Mouse (Mus musculus): Measurements from ENCODE around the gene 2700081O15Rik.

The 2700081O15Rik gene

GRCm38 (mm10) chr19:7420841-7421601, 3.6 kb downstream of the 2700081O15Rik start:
- no peak for DNase-seq (ENCODE audit: low read depth)

DNA sequence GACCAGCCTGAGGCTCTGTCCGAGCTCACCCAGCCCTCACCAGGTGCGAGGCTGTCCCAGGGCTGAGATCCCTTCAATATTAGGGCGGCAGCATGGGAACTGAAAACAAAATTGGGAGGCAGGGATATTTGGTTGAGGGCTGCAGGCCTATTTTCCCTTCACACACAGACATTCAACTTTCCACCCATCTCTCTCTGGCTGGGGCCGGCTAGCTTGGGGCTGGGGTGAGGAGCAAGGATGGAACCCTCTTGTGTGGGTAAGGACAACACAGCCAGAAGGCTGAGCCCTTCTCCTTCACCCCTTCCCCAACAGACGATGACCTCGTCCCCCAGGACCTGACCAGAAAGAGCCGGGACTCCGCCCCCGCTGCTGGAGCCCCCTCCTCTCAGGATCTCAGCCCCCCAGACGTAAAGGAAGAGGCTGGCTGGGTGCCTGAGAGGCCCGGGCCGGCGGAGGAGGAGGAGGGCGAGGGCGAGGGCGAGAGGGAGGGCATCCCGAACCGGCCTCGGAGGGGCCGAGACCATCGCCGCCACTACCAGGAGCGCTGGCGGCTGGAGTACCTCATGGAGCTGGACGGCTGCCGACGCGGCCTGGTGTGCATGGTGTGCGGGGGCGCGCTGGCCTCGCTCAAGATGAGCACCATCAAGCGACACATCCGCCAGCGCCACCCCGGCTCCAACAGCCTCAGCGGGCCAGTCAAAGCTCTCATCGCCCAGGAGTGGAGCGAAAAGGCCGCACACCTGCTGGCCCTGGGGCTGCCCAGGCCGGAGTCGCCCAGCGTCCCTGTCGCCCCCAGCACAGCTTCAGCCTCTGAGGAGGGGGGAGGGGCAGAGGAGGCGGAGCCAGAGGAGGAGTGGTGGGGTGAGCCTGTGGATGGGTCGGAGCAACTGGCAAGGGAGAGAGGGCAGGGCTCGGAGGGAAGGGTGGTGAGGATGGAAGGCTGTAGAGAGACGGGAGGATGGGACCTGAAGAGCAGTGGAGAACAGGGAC, 4.5 kb downstream of the 2700081O15Rik start:
- no peak for DNase-seq (ENCODE audit: low read depth)

DNA sequence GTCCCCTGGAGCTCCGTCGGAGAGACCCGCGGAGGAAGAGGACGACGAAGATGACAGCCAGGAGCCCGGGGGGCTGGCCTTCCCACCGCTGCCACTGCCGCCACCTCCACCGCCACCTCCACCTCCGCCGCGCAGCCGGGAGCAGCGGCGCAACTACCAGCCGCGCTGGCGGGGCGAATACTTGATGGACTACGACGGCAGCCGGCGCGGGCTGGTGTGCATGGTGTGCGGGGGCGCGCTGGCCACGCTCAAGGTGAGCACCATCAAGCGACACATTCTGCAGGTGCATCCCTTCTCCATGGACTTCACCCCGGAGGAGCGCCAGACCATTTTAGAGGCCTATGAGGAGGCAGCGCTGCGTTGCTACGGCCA, 5.2 kb downstream of the 2700081O15Rik start:
- no peak for DNase-seq (ENCODE audit: low read depth)

DNA sequence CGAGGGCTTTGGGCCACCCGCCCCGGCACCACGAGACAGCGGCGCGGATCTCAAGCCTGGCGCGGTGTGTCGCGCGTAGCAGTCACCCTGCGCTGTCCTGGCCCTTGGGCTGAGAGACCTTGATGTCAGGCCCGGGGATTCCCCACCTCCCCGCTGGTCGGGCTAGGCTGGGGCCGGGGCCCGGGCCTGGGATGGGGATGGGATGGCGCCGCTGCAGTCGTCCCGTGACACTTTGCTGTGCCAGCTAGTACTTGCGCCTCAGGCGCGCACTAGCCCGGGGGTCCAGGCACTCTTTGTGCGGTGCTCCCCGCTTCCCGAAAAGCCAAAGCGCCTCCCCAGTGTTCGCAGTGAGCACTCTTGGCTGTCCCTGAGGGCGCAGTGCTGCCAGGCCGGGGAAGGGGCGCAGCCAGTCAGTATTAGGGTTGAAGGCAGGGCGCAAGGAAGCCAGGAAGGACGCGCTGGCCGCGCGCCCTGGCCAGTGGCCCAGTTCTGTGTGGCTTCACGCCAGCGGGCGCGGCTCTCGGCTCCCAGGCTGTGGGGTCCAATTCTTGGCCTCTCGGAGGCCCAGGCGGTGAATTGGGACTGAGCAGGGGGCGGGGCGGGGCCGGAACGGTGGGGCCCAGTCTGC, 5.7 kb downstream of the 2700081O15Rik start:
- no peak for DNase-seq (ENCODE audit: low read depth)

DNA sequence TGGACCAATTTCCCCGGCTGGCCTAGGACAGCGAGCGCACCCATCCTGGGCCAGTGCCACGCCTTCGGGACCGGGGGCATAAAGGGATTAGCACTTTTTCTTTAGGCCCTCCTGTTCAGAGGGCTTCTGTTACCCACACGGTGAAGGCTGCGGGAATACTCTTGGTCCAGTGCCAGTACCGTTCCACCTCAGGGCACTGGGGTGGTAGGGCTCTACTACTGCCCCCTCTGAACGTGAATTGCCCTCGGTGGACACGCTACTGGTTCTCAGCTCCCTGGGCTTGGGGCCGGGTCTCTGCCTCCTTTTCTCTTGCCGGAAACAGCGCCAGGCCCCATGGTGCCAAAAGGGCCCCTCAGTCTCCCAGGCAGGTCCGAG, 6.2 kb downstream of the 2700081O15Rik start:
- DNase-seq (ENCODE audit: low read depth): no peak

DNA sequence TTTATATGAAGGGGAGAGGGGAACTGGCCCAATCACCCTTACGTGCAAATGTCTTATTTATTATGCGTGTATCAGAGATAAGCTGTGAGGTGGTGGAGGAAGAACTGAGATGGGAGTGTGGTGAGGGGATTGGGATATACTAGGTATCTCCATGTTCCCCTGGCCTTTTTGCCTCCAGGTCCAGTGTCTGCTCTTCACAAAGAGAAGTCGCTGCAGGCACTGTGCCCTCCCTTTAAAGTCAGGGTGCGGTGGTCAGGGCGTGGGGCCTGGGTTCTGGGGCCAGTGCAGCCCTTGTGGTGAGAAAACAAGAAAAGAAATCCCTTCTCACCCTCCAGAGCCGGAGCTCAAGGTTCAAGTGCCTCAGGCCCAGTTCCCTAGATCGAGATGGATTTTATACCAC, 6.7 kb downstream of the 2700081O15Rik start:
- DNase-seq (ENCODE audit: low read depth): no peak

- no peak for DNase-seq (ENCODE audit: low read depth)
Measured at GRCm38 (mm10) chr19:7424590-7425397, 7.4 kb downstream of the 2700081O15Rik start.

- DNase-seq (ENCODE audit: low read depth): no peak
Measured at GRCm38 (mm10) chr19:7425398-7425775, 8.0 kb downstream of the 2700081O15Rik start.

DNA sequence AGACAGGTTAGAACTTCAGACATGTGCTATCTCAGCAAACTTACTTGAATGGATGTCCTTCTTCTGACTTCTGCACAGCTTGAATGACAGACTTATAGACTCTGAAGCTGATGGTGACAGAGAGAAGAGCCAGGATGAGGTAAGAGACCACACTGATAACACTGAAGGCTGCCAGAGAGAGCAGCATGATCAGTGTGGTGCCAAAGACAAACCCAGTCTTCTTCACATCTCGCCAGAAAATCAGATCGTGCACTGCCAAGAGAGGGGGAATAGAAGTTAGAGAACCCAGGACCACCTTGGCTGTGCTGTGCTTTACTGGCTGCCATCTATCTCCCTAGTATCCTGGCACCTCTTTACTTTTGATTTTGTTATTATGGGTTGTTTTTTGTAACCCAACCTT, 17.5 kb downstream of the 2700081O15Rik start:
- DNase-seq (ENCODE audit: low read depth): no peak

DNA sequence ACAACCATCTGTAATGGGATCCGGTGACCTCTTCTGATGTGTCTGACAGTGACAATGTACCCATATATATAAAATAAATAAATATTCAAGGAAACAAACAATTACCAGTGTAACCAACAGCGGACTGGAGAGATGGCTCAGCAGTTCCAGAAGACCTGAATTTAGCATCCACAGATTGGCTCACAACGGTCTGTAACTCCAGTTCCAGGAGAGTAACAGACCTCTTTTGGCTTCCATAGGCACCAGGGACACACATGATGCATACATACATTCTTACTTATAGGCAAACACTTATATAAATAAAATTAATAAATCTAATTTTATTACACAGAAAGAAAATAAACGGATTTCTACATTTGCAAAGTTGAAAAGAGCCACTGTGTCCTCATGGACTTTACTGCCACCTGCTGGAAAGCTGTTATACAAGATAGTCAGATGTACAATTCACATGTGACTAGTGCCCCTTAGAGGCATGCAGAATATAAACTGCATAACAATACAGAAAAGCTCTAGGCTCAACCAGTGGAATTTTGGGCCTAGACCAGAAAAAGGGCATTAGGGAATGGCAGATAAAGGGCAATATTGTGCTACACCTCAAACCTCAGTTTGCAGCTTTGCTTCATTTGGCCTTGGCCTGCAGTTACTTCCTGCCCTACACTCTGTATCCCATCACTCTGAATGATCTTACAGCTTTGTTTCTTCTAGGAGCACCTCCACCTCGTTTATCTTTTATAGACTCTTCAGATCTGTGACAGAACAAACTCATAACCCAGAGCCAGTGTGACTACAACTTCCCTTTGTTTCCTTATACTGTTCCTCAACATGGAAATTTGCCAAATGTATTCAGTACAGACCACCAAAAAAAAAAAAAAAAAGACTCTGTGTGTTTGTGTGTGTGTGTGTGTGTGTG, 18.9 kb downstream of the 2700081O15Rik start:
- peak; percentile 60 for DNase-seq (ENCODE audit: low read depth)

- DNase-seq (ENCODE audit: low read depth): no peak
Measured at GRCm38 (mm10) chr19:7438295-7438694, 20.9 kb downstream of the 2700081O15Rik start.

- peak; percentile 53 for DNase-seq (ENCODE audit: low read depth)
Measured at GRCm38 (mm10) chr19:7441493-7441892, 24.1 kb downstream of the 2700081O15Rik start.

DNA sequence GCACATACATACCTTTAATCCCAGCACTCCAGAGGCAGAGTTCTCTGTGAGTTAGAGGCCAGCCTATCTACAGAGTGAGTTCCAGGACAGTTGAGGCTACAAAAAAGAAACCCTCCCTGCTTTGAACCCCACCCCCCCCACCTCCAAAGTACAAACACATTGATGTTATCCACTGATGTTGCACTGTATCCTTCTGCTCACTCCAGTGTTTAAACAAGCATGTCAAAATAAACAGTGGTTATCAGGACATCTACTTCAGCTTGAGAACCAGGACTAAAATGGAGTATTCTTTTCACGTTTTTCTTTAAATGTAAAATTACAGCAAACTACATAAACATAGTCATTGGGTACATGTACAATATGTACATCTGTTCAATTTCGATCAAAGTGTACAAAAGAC, 27.7 kb downstream of the 2700081O15Rik start:
- DNase-seq (ENCODE audit: low read depth): no peak

DNA sequence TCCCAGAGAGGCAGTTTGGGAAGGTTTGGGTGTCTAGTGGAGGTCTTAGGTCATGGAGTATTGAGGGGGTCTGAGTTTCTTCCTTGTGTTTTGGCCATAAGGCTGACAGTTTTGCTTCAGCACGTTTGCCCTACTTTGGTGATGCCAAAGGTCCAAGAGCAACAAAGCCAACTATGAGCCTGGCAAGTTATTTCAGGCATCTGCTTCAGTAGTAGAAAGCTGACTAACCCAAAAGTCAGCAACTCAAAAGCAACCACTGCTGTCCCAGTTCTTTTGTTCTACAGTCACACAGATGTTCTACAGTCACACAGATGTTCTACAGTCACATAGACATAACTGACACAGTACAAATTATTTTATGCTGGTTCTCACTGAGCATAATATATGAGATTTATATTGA, 28.2 kb downstream of the 2700081O15Rik start:
- no peak for DNase-seq (ENCODE audit: low read depth)

- DNase-seq (ENCODE audit: low read depth): no peak
Measured at GRCm38 (mm10) chr19:7456803-7457202, 39.4 kb downstream of the 2700081O15Rik start.

DNA sequence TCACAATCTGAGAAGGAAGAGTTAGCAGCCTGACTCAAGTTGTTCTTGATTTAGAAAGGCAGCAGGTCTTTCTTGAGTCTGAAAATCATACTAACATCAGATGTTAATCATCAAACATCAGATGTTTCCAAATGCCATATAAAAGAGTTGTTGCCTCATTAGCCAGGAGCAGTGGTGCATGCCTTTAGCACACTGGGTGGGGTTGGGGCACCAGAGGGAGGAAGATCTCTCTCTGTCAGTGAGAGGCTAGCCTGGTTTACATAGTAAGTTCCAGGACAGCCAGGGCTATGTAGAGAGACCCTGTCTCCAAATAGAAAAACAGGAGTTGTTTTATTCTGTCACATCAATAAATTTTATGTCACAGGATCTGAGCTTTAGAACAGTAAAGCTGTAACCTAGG, 41.5 kb downstream of the 2700081O15Rik start:
- DNase-seq (ENCODE audit: low read depth): no peak

GRCm38 (mm10) chr19:7459370-7459769, 41.9 kb downstream of the 2700081O15Rik start:
- DNase-seq (ENCODE audit: low read depth): no peak

GRCm38 (mm10) chr19:7467915-7468314, 50.5 kb downstream of the 2700081O15Rik start:
- DNase-seq (ENCODE audit: low read depth): no peak

DNA sequence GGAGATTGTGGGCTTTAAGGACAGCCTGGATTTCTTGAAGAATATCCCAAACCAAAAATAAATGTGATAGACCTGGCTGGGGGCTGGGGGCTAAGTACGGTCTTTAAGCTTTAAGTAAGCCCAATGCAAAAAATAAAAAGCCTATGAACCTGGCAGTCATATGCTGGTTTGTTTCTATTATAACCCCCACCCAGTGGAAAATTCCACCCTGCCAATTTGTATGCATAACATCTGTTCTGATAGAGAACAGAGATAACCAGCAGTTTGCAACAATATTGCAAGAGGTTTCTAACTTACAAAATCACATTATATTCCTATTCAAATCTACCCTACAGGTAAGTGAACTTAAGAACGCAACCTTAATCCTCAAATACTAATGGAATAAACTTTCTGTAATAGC, 53.2 kb downstream of the 2700081O15Rik start:
- no peak for DNase-seq (ENCODE audit: low read depth)
